Mouse (Mus musculus): ENCODE data around the gene Rsph6a. TPM values are rescaled to one million over a fixed set of nuclear protein-coding genes. Genes with fewer than 3 reads are reported as not detected.

Rsph6a gene
- polyA plus RNA-seq, 1 experiment from 2014 or later: not detected

- H3K4me3 ChIP-seq (replicated peaks): no peak overlapping the region
- no peak overlapping the region; the same call in 1 of the 2 replicates for H3K27ac ChIP-seq
These were observed 27.7 kb downstream of the Rsph6a start for GRCm38 (mm10) chr7:19082171-19082570.

GRCm38 (mm10) chr7:19083096-19083495 is 28.6 kb downstream of the Rsph6a start:
- WGBS: 55% methylated on average over 6 of the region's 6 CpGs
- Histone ChIP-seq H3K9me3 (no peaks in the 10 kb centered on the region), H3K4me2 (no peak overlapping the region), H3K9ac (replicated peaks) (no peak overlapping the region), H3K27ac (no peak overlapping the region), H3K27me3 (no peaks in the 10 kb centered on the region), H3K36me3 (peaks cover 81% of the 10 kb centered on the region), H3K4me3 (replicated peaks) (0 out of 2 replicates have a peak overlapping the region, but pooled peaks have one; percentile 11), H3K4me1 (replicated peaks) (peaks cover 45% of the 10 kb centered on the region)
- no peak for ATAC-seq (ENCODE audit: insufficient number of reproducible peaks, insufficient read depth, low FRiP score, low TSS enrichment, low read depth)

More at GRCm38 (mm10) chr7:19082171-19082570, 27.7 kb downstream of the Rsph6a start:
- Histone ChIP-seq H3K4me1 (replicated peaks) (peaks cover 54% of the 10 kb centered on the region), H3K9me3 (no peaks in the 10 kb centered on the region), H3K36me3 (peaks cover 77% of the 10 kb centered on the region), H3K9ac (replicated peaks) (peak overlapping the region; percentile 14; the same call in 1 of the 2 replicates), H3K27me3 (no peaks in the 10 kb centered on the region), H3K4me2 (no peak overlapping the region)
- 78% methylated on average over 4 of the region's 4 CpGs for WGBS
- ATAC-seq (ENCODE audit: insufficient number of reproducible peaks, insufficient read depth, low FRiP score, low TSS enrichment, low read depth): no peak

DNA sequence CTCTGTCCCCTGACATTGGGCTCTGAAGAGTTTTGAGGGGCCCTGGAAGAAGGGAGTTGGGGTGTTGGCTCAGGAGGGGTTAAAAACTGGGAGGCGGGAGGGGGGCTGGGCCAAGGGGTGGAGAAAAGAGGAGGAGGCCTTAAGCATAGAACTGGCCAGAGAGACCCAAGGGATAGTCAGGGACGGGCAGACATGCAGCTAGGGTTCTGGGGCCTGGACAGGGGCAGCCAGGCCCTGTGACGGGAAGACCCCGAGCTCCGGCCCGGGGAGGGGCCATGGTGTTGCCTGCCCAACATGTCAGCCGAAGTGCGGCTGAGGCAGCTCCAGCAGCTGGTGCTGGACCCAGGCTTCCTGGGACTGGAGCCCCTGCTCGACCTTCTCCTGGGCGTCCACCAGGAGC is 29.2 kb downstream of the Rsph6a start, which contains the start of gene Dmpk:
Gene Dmpk (plus strand): TSS at position 149 of the 400 bp plus-strand sequence.
- Histone ChIP-seq H3K9ac (replicated peaks) (peak within 1 kb of the TSS; percentile 24; the same call in 1 of the 2 replicates), H3K27me3 (no peaks in the 10 kb centered on the region), H3K4me2 (peak within 1 kb of the TSS; percentile 37; the same call in 1 of the 2 replicates), H3K4me1 (replicated peaks) (peaks cover 44% of the 10 kb centered on the region), H3K36me3 (peaks cover 81% of the 10 kb centered on the region), H3K4me3 (replicated peaks) (peak within 1 kb of the TSS; percentile 11), H3K27ac (peak within 1 kb of the TSS; percentile 69), H3K9me3 (no peaks in the 10 kb centered on the region)
- WGBS: 42% methylated on average over 10 of the region's 10 CpGs
- ATAC-seq (ENCODE audit: insufficient number of reproducible peaks, insufficient read depth, low FRiP score, low TSS enrichment, low read depth): no peak

GRCm38 (mm10) chr7:19084277-19084771 is 29.8 kb downstream of the Rsph6a start:
- Histone ChIP-seq H3K4me1 (replicated peaks) (peaks cover 44% of the 10 kb centered on the region), H3K27ac (peak overlapping the region; percentile 69; the same call in 1 of the 2 replicates), H3K4me3 (replicated peaks) (no peak overlapping the region; the same call in 1 of the 2 replicates), H3K9ac (replicated peaks) (no peak overlapping the region), H3K9me3 (no peaks in the 10 kb centered on the region), H3K4me2 (peak overlapping the region; percentile 37; the same call in 1 of the 2 replicates), H3K36me3 (peaks cover 81% of the 10 kb centered on the region), H3K27me3 (no peaks in the 10 kb centered on the region)
- ATAC-seq (ENCODE audit: insufficient number of reproducible peaks, insufficient read depth, low FRiP score, low TSS enrichment, low read depth): no peak
- 67% methylated on average over 6 of the region's 6 CpGs for WGBS

- H3K4me3 ChIP-seq (replicated peaks): no peak overlapping the region; the same call in 1 of the 2 replicates
- peaks cover 80% of the 10 kb centered on the region for H3K36me3 ChIP-seq
These were observed 30.5 kb downstream of the Rsph6a start for GRCm38 (mm10) chr7:19084921-19085473.

DNA sequence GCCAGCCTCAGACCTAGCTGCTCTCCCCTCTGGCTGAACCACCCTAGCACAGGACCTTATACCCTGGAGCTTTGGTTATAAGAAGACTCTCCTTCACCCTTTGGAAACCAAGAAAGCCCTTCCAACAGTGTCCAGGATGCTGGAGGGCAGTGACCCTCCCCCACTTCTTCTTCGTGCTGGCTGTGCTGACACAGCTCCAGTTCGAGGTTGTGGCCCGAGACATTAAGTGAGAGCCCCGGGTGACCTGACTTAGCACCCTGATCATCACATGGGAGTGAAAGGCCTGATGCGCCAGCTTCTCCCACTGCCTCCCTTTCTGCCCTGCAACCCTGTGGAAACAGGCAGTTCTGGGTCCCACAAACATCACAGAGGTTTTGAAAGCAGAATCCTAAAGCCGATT is 31.0 kb downstream of the Rsph6a start:
- Histone ChIP-seq H3K27me3 (peaks cover 1% of the 10 kb centered on the region), H3K9me3 (no peaks in the 10 kb centered on the region), H3K27ac (peak overlapping the region; percentile 56; the same call in 1 of the 2 replicates), H3K4me3 (replicated peaks) (peak overlapping the region; percentile 9; the same call in 1 of the 2 replicates), H3K4me1 (replicated peaks) (peaks cover 44% of the 10 kb centered on the region), H3K9ac (replicated peaks) (0 out of 2 replicates have a peak overlapping the region, but pooled peaks have one; percentile 27), H3K4me2 (peak overlapping the region; percentile 37), H3K36me3 (peaks cover 80% of the 10 kb centered on the region)
- ATAC-seq (ENCODE audit: insufficient number of reproducible peaks, insufficient read depth, low FRiP score, low TSS enrichment, low read depth): no peak
- 7% methylated on average over 6 of the region's 6 CpGs for WGBS

More at GRCm38 (mm10) chr7:19084921-19085473, 30.5 kb downstream of the Rsph6a start:
- peak overlapping the region; percentile 37 for H3K4me2 ChIP-seq
- 18% methylated on average over 9 of the region's 9 CpGs for WGBS
- H3K4me1 ChIP-seq (replicated peaks): peaks cover 44% of the 10 kb centered on the region
- H3K9me3 ChIP-seq: no peaks in the 10 kb centered on the region
- peak overlapping the region; percentile 27; the same call in 1 of the 2 replicates for H3K9ac ChIP-seq (replicated peaks)
- no peaks in the 10 kb centered on the region for H3K27me3 ChIP-seq
- H3K27ac ChIP-seq: peak overlapping the region; percentile 56; the same call in 1 of the 2 replicates
- no peak for ATAC-seq (ENCODE audit: insufficient number of reproducible peaks, insufficient read depth, low FRiP score, low TSS enrichment, low read depth)

DNA sequence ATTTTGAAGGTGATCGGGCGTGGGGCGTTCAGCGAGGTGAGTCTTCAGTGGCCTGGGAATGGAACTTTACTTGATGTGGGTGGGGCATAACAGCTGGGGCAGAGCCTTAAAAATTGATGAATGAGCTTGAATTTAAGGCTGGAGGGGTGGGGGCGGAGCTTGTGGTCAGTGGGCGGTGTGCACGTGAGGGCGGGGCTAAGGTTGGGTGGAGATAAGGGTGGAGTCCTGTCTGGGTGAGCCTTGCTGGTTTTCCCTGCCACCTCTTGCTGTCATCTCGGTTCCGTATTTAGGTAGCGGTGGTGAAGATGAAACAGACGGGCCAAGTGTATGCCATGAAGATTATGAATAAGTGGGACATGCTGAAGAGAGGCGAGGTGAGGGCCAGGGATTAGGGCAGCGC is 31.6 kb downstream of the Rsph6a start:
- Histone ChIP-seq H3K27me3 (peaks cover 7% of the 10 kb centered on the region), H3K27ac (0 out of 2 replicates have a peak overlapping the region, but pooled peaks have one; percentile 56), H3K36me3 (peaks cover 80% of the 10 kb centered on the region), H3K9me3 (no peaks in the 10 kb centered on the region), H3K4me3 (replicated peaks) (peak overlapping the region; percentile 9; the same call in 1 of the 2 replicates), H3K4me1 (replicated peaks) (peaks cover 44% of the 10 kb centered on the region), H3K9ac (replicated peaks) (no peak overlapping the region), H3K4me2 (peak overlapping the region; percentile 37)
- 7% methylated on average over 14 of the region's 14 CpGs for WGBS
- ATAC-seq (ENCODE audit: insufficient number of reproducible peaks, insufficient read depth, low FRiP score, low TSS enrichment, low read depth): no peak

- no peak overlapping the region for H3K27ac ChIP-seq
- H3K4me2 ChIP-seq: no peak overlapping the region
- peaks cover 75% of the 10 kb centered on the region for H3K36me3 ChIP-seq
- H3K4me1 ChIP-seq (replicated peaks): peaks cover 49% of the 10 kb centered on the region
- H3K27me3 ChIP-seq: peaks cover 14% of the 10 kb centered on the region
- H3K9me3 ChIP-seq: no peaks in the 10 kb centered on the region
- no peak overlapping the region for H3K9ac ChIP-seq (replicated peaks)
- WGBS: 57% methylated on average over 18 of the region's 18 CpGs
- no peak for ATAC-seq (ENCODE audit: insufficient number of reproducible peaks, insufficient read depth, low FRiP score, low TSS enrichment, low read depth)
- H3K4me3 ChIP-seq (replicated peaks): no peak overlapping the region
These were observed 32.3 kb downstream of the Rsph6a start for GRCm38 (mm10) chr7:19086760-19087159.

GRCm38 (mm10) chr7:19088813-19089212 is 34.3 kb downstream of the Rsph6a start:
- Histone ChIP-seq H3K27me3 (peaks cover 18% of the 10 kb centered on the region), H3K9me3 (no peaks in the 10 kb centered on the region), H3K4me2 (no peak overlapping the region), H3K27ac (no peak overlapping the region), H3K4me3 (replicated peaks) (no peak overlapping the region), H3K36me3 (peaks cover 55% of the 10 kb centered on the region), H3K9ac (replicated peaks) (no peak overlapping the region), H3K4me1 (replicated peaks) (peaks cover 47% of the 10 kb centered on the region)
- ATAC-seq (ENCODE audit: insufficient number of reproducible peaks, insufficient read depth, low FRiP score, low TSS enrichment, low read depth): no peak
- 43% methylated on average over 10 of the region's 10 CpGs for WGBS

GRCm38 (mm10) chr7:19091913-19092312 is 37.4 kb downstream of the Rsph6a start:
- 28% methylated on average over 17 of the region's 17 CpGs for WGBS
- ATAC-seq (ENCODE audit: insufficient number of reproducible peaks, insufficient read depth, low FRiP score, low TSS enrichment, low read depth): no peak
- peak overlapping the region; percentile 66 for H3K9ac ChIP-seq (replicated peaks)
- H3K36me3 ChIP-seq: peaks cover 46% of the 10 kb centered on the region
- no peaks in the 10 kb centered on the region for H3K9me3 ChIP-seq
- H3K4me1 ChIP-seq (replicated peaks): peaks cover 33% of the 10 kb centered on the region
- peaks cover 18% of the 10 kb centered on the region for H3K27me3 ChIP-seq
- H3K4me3 ChIP-seq (replicated peaks): peak overlapping the region; percentile 85
- peak overlapping the region; percentile 92 for H3K4me2 ChIP-seq
- 0 out of 2 replicates have a peak overlapping the region, but pooled peaks have one; percentile 94 for H3K27ac ChIP-seq

GRCm38 (mm10) chr7:19092381-19093173 is 38.1 kb downstream of the Rsph6a start:
- ATAC-seq (ENCODE audit: insufficient number of reproducible peaks, insufficient read depth, low FRiP score, low TSS enrichment, low read depth): peak; percentile 41
- H3K4me1 ChIP-seq (replicated peaks): peaks cover 40% of the 10 kb centered on the region

More at GRCm38 (mm10) chr7:19092381-19093173, 38.1 kb downstream of the Rsph6a start:
- H3K36me3 ChIP-seq: peaks cover 46% of the 10 kb centered on the region
- WGBS: 2% methylated on average over 38 of the region's 38 CpGs
- H3K4me3 ChIP-seq (replicated peaks): peak overlapping the region; percentile 85
- peak overlapping the region; percentile 94 for H3K27ac ChIP-seq
- H3K9ac ChIP-seq (replicated peaks): peak overlapping the region; percentile 66
- peaks cover 18% of the 10 kb centered on the region for H3K27me3 ChIP-seq
- peak overlapping the region; percentile 92 for H3K4me2 ChIP-seq
- no peaks in the 10 kb centered on the region for H3K9me3 ChIP-seq
